Mouse (Mus musculus) right cerebral cortex, postnatal 36 days (tissue): ENCODE measurements around the gene Schip1.

Experiments
- DNase-seq, 2 experiments: peaks; one replicate each; pipeline ENCODE4 v3.0.0; 2022; ENCODE audit warnings: low spot score in 2 of 2, mixed read lengths in 1 of 2

The Schip1 gene

GRCm38 (mm10) chr3:68545898-68546297 is 481.3 kb downstream of the Schip1 start:
- no peak for DNase-seq

GRCm38 (mm10) chr3:68555087-68555662 is 490.6 kb downstream of the Schip1 start:
- DNase-seq = no peak

GRCm38 (mm10) chr3:68556891-68557290 is 492.3 kb downstream of the Schip1 start:
- DNase-seq = no peak

- DNase-seq = no peak
Measured at GRCm38 (mm10) chr3:68558744-68559143, 494.1 kb downstream of the Schip1 start.

- no peak for DNase-seq
Measured at GRCm38 (mm10) chr3:68560057-68560456, 495.5 kb downstream of the Schip1 start.

GRCm38 (mm10) chr3:68562838-68563237 is 498.2 kb downstream of the Schip1 start:
- DNase-seq = no peak

GRCm38 (mm10) chr3:68563922-68564321 is 499.3 kb downstream of the Schip1 start:
- no peak for DNase-seq

- no peak for DNase-seq
Measured at GRCm38 (mm10) chr3:68564978-68565674, 500.5 kb downstream of the Schip1 start.

GRCm38 (mm10) chr3:68565675-68566055 is 501.1 kb downstream of the Schip1 start:
- no peak for DNase-seq

- DNase-seq = no peak
Measured at GRCm38 (mm10) chr3:68567581-68567980, 503.0 kb downstream of the Schip1 start.

GRCm38 (mm10) chr3:68568149-68568548 is 503.5 kb downstream of the Schip1 start:
- DNase-seq = no peak

GRCm38 (mm10) chr3:68568716-68569115 is 504.1 kb downstream of the Schip1 start:
- no peak for DNase-seq

- DNase-seq = no peak
Measured at GRCm38 (mm10) chr3:68570319-68570718, 505.7 kb downstream of the Schip1 start.

- DNase-seq = peak; percentile 84 to 87
Measured at GRCm38 (mm10) chr3:68572249-68573225, 507.9 kb downstream of the Schip1 start.

GRCm38 (mm10) chr3:68573226-68573624 is 508.6 kb downstream of the Schip1 start:
- no peak for DNase-seq

- no peak for DNase-seq
Measured at GRCm38 (mm10) chr3:68574097-68574496, 509.5 kb downstream of the Schip1 start.

- DNase-seq = no peak
Measured at GRCm38 (mm10) chr3:68574565-68574964, 510.0 kb downstream of the Schip1 start.

GRCm38 (mm10) chr3:68575636-68576340 is 511.2 kb downstream of the Schip1 start:
- no peak for DNase-seq

- peak; percentile 87 to 91 for DNase-seq
Measured at GRCm38 (mm10) chr3:68576431-68576830, 511.8 kb downstream of the Schip1 start.

GRCm38 (mm10) chr3:68576948-68577347 is 512.3 kb downstream of the Schip1 start:
- DNase-seq = no peak

GRCm38 (mm10) chr3:68581591-68581990 is 517.0 kb downstream of the Schip1 start:
- no peak for DNase-seq
